Mouse (Mus musculus) forebrain, embryonic 13.5 days (tissue): ENCODE data around the gene AL607142.1. TPM values are rescaled to one million over a fixed set of nuclear protein-coding genes. Genes with fewer than 3 reads are reported as not detected.

Experiments
- ATAC-seq: fragments of 200-750 bp; cut with Nextera tagmentation; 2 replicates; pipeline ENCODE4 v1.8.0; 2017
- H3K27ac ChIP-seq: fragments of 300-500 bp; sonication (generic); 2 replicates; pipeline ENCODE4 v1.5.1; 2015; ENCODE audit warnings: inconsistent platforms, mild to moderate bottlenecking, moderate library complexity
- H3K27me3 ChIP-seq: fragments of 300-500 bp; sonication (generic); 2 replicates; pipeline ENCODE4 v1.6.1; 2015; ENCODE audit warnings: mild to moderate bottlenecking, inconsistent platforms
- H3K36me3 ChIP-seq: fragments of 300-500 bp; sonication (generic); 2 replicates; pipeline ENCODE4 v1.6.1; 2015; ENCODE audit warnings: mild to moderate bottlenecking, inconsistent platforms; ENCODE audit not compliant: poor library complexity, severe bottlenecking
- H3K4me1 ChIP-seq: fragments of 300-500 bp; sonication (generic); 2 replicates; pipeline ENCODE4 v1.6.1; 2015; ENCODE audit warnings: inconsistent platforms
- H3K4me2 ChIP-seq: fragments of 300-500 bp; sonication (generic); 2 replicates; pipeline ENCODE4 v1.6.1; 2015; ENCODE audit warnings: inconsistent platforms, mild to moderate bottlenecking, moderate library complexity
- H3K4me3 ChIP-seq: fragments of 300-500 bp; sonication (generic); 2 replicates; pipeline ENCODE4 v1.5.1; 2015; ENCODE audit warnings: mild to moderate bottlenecking, inconsistent platforms
- H3K9ac ChIP-seq: fragments of 300-500 bp; sonication (generic); 2 replicates; pipeline ENCODE4 v1.6.1; 2015; ENCODE audit warnings: mild to moderate bottlenecking, inconsistent platforms
- H3K9me3 ChIP-seq: fragments of 300-500 bp; sonication (generic); replicated peaks from 2 replicates; pipeline ENCODE4 v1.6.1; 2016; ENCODE audit warnings: inconsistent platforms
- WGBS: fragments of 180-500 bp; shearing (Covaris S2); methylation state at CpG from one replicate; pipeline ENCODE4 v1.1.7; 2015; 5-methylcytosine and 5-hydroxymethylcytosine counted together
- polyA plus RNA-seq: library from polyadenylated mRNA; unstranded; fragments of >200 nt; fragmentation: Nextera tagmentation; extraction: Ambion mirVana; gene quantifications from 2 replicates; pipeline ENCODE4 v1.2.1, GENCODE M21; 2015

Gene AL607142.1
- polyA plus RNA-seq, 1 experiment from 2014 or later, result not detected

GRCm38 (mm10) chr4:120142905-120143304 is 78.1 kb downstream of the AL607142.1 start:
- Histone ChIP-seq H3K27me3 (peaks cover 5% of the 10 kb centered on the region; the same call in 1 of the 2 replicates), H3K4me1 (peaks cover 11% of the 10 kb centered on the region), H3K36me3 (no peaks in the 10 kb centered on the region), H3K4me3 (no peak overlapping the region), H3K9me3 (no peaks in the 10 kb centered on the region), H3K9ac (no peak overlapping the region), H3K27ac (no peak overlapping the region), H3K4me2 (no peak overlapping the region)
- WGBS, result 80% methylated on average over 9 of the region's 9 CpGs
- peak; percentile 64 for ATAC-seq

Other genes starting within 250 kb of the AL607142.1 start
- 0.18 and 0.31 TPM in 2 replicates for gene Edn2, start 96.2 kb downstream of the AL607142.1 start, polyA plus RNA-seq
- gene Foxo6, start 222.4 kb downstream of the AL607142.1 start, polyA plus RNA-seq, result 3.1 and 3.8 TPM in 2 replicates